Mouse (Mus musculus): ENCODE measurements around the gene Mgat4d.

- no peak for TF ChIP-seq POLR2A (IDR thresholded peaks at IDR 0.05; ENCODE audit: insufficient read depth, low read length)
- no peak for TF ChIP-seq EP300 (IDR thresholded peaks at IDR 0.05; ENCODE audit: insufficient read depth, low read depth, low read length)
- TF ChIP-seq CTCF (IDR thresholded peaks at IDR 0.05; ENCODE audit: low read depth, low read length) = no peak
Measured at GRCm38 (mm10) chr8:83382850-83383249, 34.6 kb downstream of the Mgat4d start.

Measured in ES-Bruce4 (cell line).